Mouse (Mus musculus): Measurements from ENCODE around the gene Msantd1.
"Not testable (repeated sequence)": the region's sequence is repeated elsewhere in the genome, so short reads cannot be mapped to it uniquely, and the experiment has no call there.

Gene Msantd1

GRCm38 (mm10) chr5:34907910-34908725 is at the start of gene Msantd1:
Gene Msantd1 (plus strand): TSS chr5:34908012.
- DNase-seq (ENCODE audit: low spot score in 2 of 2) = no peak

DNA sequence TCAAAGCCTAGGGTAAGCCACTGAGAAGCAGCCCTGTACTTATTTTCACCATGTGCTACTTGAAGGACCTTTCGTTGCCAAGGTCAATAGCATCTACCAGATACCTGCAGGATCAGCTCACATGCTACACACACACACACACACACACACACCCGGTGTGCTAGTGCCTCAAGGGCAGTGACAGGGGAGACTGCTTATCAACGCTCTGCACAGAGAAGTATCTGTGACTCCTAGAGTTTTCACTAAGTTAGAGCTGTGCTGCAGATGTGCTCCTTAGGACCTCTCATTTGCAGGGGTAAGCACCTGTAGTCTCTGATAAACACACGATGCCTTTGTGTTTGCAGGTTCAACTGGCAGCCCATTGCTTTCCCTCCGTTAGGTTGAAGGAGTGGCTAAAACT is 42.4 kb upstream of the Msantd1 start:
- no peak for DNase-seq (ENCODE audit: low spot score in 2 of 2)

DNA sequence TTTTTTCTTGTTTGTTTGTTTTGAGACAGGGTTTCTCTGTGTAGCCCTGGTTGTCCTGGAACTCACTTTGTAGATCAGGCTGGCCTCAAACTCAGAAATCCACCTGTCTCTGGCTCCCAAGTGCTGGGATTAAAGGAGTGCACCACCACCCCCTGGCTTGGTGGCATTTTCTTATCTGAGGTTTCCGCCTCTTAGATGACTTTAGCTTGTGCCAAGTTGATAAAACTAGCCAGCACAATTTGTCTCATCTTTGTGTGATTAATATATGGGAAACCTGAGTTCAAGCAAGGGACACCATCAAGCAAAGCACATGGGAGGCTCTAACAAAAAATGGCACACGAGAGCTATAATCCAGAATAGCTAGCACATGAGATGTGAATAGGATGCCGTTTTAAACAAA is 27.5 kb upstream of the Msantd1 start:
- not testable (repeated sequence) for DNase-seq (ENCODE audit: low spot score in 2 of 2)

DNA sequence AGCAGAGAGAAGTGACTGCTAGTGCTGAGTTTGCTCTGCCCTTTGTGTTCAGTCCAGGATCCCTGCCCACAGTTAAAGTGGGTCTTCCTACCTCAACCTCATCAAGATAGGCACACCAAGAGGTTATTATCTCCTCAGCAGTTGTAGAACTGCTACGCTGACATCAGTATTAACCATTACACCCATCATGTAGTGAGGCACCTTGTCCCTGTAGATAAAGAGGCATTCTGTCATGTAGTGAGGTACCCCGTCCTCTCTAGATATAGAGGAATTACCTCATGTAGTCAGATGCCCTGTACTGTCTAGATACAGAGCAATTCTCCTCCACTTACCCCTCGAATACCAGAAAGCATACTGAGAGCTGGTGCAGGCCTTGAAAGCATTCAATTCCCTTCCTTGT is 26.8 kb upstream of the Msantd1 start:
- DNase-seq (ENCODE audit: low spot score in 2 of 2) = no peak

DNA sequence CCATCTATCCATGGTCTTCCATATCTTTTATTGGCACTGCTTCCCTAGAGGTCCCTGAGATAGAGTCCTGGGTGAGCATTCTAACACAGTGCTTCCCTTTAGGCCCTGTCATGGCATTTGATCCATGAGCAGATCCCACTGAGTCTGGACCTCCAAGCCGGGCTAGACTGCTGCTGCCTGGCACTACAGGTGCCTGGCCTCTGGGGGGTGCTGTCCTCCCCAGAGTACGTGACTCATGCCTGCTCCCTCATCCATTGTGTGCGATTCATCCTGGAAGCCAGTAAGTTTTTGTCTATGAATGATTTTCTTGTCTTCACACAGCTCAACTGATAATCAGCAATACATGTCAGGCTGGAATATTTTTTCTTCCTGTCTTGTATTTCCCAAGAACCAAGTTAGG is 22.6 kb upstream of the Msantd1 start:
- no peak for DNase-seq (ENCODE audit: low spot score in 2 of 2)

GRCm38 (mm10) chr5:34889252-34889651 is 18.6 kb upstream of the Msantd1 start:
- no peak for DNase-seq (ENCODE audit: low spot score in 2 of 2)

GRCm38 (mm10) chr5:34896697-34897453 is 10.9 kb upstream of the Msantd1 start:
- no peak for DNase-seq (ENCODE audit: low spot score in 2 of 2)

- no peak for DNase-seq (ENCODE audit: low spot score in 2 of 2)
Measured at GRCm38 (mm10) chr5:34899787-34900469, 7.9 kb upstream of the Msantd1 start.

DNA sequence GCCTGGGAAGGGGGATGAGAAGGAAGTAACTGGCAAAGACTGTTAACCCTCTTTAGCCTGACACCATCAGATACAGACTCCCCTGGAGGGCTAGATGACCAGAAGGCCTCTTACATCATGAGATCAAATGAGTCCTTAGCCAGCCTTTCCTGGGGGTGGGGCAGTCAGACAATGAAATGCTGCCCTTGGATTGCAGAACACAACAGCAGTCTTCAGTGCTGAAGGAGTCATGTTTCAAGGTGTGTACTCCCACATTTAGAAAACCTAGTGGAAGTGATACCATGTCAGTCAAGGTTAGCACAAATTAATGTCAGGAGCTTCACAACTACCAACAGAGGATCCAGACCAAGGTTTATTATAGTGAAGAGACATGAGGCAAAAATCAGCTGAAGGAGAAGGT is 5.4 kb upstream of the Msantd1 start:
- no peak for DNase-seq (ENCODE audit: low spot score in 2 of 2)

DNA sequence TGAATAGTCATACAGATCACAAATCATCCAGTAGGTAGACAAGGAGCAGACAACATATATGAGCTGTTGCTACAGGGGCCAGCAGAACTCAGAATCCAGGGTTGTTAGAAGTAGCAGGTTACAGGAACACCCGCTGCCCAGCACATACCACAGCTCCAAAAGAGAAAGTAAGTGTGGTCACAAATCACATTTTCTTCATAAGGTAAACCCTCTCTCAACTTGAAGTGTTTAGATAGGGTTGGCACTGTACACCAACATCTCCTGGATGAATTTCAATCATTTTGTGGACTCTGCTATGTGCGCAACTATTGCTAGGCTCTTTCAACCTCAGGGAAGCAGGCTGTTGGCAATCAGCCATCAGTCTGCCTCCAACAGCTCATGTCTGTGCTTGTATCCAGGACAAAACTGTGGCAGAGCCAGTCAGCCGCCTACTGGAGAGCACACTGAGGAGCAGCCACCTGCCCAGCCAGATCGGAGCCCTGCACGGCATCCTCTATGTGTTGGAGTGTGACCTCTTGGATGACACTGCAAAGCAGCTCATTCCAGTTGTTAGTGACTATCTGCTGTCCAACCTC is 4.9 kb upstream of the Msantd1 start:
- DNase-seq (ENCODE audit: low spot score in 2 of 2) = no peak

DNA sequence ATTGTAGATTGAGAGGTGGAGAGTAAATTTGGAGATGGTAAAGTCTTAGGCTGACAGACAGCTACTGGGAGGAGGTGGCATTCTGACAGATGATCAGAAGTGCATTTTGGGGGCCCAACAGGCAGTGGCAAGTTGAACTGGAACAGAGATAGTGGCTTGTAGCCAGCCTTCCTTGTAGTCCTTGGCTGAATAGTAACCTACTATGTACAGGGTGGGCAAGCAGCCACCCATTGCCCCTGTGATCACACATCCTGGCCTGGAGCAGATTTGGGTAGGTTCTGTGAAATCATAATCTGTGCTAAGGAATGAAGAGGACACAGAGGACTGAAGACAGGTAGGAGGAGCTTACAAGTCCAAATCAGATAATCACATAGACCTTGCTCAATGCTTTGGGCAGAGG is 3.4 kb upstream of the Msantd1 start:
- no peak for DNase-seq (ENCODE audit: low spot score in 2 of 2)

- no peak for DNase-seq (ENCODE audit: low spot score in 2 of 2)
Measured at GRCm38 (mm10) chr5:34907230-34907629, 582 bp upstream of the Msantd1 start.

DNA sequence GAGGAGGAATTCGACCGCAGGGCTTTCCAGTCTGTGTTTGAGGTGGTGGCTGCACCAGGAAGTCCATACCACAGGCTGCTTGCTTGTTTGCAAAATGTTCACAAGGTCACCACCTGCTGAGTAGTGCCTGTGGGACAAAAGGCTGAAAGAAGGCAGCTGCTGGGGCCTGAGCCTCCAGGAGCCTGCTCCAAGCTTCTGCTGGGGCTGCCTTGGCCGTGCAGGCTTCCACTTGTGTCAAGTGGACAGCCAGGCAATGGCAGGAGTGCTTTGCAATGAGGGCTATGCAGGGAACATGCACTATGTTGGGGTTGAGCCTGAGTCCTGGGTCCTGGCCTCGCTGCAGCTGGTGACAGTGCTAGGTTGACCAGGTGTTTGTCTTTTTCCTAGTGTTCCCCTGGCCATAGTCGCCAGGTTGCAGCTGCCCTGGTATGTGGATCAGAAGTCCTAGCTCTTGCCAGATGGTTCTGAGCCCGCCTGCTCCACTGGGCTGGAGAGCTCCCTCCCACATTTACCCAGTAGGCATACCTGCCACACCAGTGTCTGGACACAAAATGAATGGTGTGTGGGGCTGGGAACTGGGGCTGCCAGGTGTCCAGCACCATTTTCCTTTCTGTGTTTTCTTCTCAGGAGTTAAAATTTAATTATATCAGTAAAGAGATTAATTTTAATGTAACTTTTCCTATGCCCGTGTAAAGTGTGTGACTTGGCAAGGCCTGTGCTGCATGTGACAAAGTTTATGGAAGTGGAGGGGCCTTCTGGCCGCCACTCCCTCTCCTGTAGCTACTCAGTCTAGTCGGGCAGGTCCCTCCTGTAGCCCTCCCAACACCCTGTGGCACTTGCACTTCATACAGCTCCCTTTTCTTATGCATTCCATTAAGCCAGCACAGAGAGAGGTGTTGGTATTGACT is 1.2 kb downstream of the Msantd1 start:
- DNase-seq (ENCODE audit: low spot score in 2 of 2) = no peak

GRCm38 (mm10) chr5:34909634-34910503 is 2.1 kb downstream of the Msantd1 start:
- DNase-seq (ENCODE audit: low spot score in 2 of 2) = no peak

- no peak for DNase-seq (ENCODE audit: low spot score in 2 of 2)
Measured at GRCm38 (mm10) chr5:34910504-34910815, 2.6 kb downstream of the Msantd1 start.

- peak; percentile 65 to 73 for DNase-seq (ENCODE audit: low spot score in 2 of 2)
Measured at GRCm38 (mm10) chr5:34915801-34916200, 8.0 kb downstream of the Msantd1 start.

DNA sequence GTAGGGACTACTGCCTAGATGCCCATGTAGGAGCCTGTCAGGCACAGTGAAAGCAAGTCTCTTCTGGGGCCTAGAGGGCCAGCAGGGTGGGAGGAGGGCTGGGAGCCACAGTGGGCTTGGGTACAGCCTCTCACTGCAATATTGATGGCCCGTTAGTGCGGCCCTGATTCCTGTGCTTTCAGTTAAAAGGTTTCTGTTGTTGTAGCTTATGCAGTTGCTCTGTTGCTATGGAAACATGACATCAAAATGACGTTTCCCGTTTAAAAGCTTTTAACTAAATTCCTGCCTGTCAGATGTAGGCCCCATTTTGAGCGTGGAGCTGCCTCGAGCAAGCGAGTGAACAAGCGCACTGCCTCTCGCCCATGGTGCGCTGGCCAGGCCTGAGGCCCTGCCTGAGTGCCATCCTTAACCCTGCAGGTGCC is 9.4 kb downstream of the Msantd1 start:
- no peak for DNase-seq (ENCODE audit: low spot score in 2 of 2)

- no peak for DNase-seq (ENCODE audit: low spot score in 2 of 2)
Measured at GRCm38 (mm10) chr5:34918785-34919184, 11.0 kb downstream of the Msantd1 start.

DNA sequence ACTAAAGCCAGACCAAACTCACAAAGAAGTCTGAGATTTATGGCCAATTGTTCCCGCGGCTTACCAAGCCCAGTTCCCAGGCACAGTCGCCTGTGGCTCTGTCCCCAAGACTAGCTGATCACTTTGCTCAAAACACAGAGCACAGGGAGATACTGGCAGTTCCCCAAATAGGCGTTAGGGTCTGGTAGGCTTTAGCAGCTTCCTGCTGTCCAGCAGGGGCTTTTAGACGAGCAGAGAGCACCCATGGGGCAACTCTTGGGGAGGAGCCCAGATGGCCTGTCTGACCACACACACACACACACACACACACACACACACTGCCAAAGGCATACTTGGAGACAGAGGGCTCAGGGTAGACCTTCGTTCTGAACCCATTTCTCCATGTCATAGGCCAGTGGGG is 14.7 kb downstream of the Msantd1 start:
- DNase-seq (ENCODE audit: low spot score in 2 of 2) = no peak

GRCm38 (mm10) chr5:34923920-34924319 is 16.1 kb downstream of the Msantd1 start:
- DNase-seq (ENCODE audit: low spot score in 2 of 2) = no peak
